Mouse (Mus musculus) kidney, adult 2 months (tissue): ENCODE data around the gene Lrrc4b.

Experiments
- CTCF ChIP-seq: fragments of 200-500 bp; conservative IDR thresholded peaks from 2 replicates; pipeline ENCODE4 v1.5.1; 2011; ENCODE audit warnings: low read depth, mild to moderate bottlenecking, control low read depth, low read length, moderate library complexity, mixed read lengths; ENCODE audit not compliant: insufficient read depth, insufficient read length
- POLR2A ChIP-seq: fragments of 200-500 bp; IDR thresholded peaks from one replicate; pipeline ENCODE4 v1.6.1; 2011; ENCODE audit warnings: low read depth, low read length, control low read depth

GRCm38 (mm10) chr7:44488545-44488944, 59.7 kb downstream of the Lrrc4b start:
- TF ChIP-seq POLR2A (no peak), CTCF (no peak)
